Mouse (Mus musculus) ovary, postnatal 14 days (tissue): ENCODE measurements around the gene Fmnl2.

Experiments used
- DNase-seq: peaks from one replicate; pipeline ENCODE4 v3.0.0; 2022; ENCODE audit warnings: low spot score

Fmnl2 gene

DNA sequence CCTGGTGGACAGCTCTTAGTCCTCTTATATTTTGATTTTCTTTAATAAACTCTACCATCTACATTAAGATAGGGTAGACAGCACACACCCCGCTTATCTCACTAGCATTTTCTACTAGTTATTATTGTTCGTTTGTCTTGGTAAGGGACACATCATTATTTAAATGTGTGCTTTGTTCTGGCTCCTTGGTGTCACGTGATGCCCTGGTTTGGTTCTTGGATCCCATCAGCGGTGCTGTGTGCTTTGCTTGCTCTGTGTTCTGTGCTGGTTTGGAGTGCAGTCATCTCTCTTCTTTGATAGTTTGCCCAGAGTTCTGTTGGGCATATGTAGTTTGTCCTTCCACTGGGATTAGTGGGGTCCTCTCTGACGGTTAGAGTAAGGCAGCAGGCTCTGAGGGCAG is 57.9 kb downstream of the Fmnl2 start:
- no peak for DNase-seq

DNA sequence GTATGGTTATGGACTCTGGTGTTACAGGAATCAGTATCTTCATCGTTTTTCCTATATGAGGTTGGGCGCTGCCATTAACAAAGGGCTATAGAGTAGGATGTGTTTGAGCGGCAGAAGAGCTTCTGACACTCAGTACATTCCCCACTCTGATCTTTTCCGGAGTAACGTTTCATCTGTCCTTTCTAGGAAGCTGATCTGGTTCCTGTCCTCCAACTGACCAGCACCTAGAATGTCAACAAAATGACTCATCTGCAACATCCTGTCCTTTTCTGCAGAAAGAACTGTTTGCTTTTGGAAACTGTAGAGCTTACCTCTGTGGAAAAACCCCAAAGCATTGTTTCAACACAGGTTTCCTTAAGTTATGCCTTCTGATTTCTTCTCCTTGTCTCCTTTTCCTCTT is 60.4 kb downstream of the Fmnl2 start:
- DNase-seq = no peak

DNA sequence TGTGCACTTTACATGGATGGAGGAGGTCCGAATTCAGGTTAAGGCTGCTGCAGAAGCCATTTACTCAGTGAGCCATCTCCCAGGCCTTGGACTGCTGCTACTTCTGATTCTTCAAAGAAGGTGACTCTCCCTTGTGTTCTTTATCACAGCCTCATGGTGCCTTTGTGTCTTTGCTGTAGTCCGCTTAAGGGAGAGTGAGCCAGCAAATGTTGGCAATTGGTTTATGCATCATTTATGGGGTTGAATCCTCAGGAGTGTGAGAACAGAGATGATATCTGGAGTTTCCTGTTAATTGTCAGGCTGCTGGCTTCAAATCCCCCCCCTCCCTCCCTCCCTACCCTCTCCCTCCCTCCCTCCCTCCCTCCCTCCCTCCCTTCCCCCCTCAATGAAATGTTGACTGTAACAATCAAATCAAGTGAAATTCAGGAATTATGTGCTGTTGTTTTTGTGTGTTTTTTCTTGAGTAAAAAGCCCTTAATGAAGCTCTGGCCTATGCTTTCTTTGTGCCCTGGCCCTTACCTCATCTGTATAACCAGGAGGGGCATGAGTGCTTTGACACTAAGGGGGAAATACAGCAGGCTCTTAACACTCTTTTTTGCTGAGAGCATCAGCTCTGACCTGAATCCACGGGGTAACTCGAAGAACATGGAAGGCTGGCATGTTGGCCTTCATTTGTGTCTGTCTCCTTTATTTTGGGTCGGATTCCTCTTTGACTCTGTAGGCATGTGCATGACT is 63.2 kb downstream of the Fmnl2 start:
- DNase-seq = no peak

DNA sequence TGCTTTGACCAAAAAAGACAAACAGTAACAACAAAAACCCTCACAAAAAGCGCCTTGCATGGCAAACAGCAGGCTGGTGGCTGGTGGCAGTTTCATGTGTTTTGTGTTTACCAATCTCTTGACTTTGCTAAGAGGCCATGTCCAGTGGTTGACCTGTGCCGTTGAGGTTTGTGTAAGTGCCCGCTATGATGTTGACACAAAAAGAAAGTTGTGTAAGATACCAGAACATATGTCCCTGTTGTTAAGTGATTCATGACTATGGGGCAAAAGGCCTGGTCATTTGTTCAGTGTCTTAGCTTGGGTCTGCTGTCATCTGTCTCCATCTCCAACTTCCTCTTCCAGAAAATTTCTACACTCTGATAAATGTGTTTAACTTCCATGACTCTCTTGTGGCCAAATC is 67.4 kb downstream of the Fmnl2 start:
- DNase-seq = no peak

DNA sequence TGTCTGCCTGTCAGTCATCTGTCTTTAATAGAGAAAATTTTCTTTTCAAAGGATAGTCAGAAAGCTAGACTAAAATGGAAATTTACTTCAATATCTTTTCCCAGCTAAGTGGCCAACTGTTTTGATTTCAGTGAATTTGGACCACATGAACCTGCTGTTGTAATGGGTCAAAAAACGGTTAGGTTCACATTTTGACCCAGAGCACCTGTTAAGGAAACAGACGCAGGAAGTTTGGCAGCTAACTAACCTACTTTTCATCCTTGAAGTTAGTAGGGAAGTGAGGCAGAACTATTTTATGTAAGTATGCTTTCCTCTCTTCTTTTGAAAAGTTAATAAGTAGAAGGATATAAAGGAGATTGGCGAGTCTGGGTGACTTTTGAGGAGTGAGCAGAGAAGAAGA is 69.7 kb downstream of the Fmnl2 start:
- no peak for DNase-seq

DNA sequence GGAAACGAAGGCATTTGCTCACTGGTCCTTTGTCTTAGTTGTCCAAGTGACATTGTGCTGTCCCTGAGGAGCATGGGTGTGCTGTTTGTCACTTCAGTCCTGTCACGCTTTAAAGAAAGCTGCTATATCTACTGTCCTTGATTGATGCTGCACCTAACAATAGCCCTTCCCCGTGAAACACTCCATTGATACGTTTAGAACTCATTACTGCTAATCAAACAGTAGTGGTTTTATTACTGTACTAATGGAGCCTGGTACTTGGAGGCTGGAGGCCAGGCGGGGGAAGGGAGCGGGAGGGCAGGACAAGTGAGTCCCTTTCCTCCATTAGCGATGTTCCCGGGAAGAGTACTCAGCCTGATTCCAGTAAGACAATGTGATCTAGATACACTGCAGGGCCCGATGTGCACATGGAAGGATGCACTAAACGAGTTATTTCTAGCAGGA is 70.2 kb downstream of the Fmnl2 start:
- no peak for DNase-seq

DNA sequence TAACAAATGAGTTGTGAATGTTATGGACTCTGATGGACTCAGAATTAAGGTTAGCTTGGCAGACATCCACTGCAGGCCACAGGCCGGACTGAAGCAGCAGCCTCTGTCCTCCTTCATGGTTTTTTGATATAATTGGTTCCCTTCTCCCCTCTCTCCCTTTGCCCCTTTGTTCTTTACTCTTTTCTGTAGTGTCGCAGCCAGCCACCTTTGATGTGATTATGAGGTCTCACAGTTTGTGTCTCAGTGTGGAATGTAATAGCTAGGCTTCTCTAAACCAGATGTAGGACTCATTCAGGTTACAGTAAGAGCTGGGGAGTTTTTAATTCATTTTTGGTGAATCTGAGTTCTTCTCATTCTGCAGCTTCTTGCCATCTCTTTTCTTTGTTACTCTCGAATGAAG is 70.7 kb downstream of the Fmnl2 start:
- no peak for DNase-seq

DNA sequence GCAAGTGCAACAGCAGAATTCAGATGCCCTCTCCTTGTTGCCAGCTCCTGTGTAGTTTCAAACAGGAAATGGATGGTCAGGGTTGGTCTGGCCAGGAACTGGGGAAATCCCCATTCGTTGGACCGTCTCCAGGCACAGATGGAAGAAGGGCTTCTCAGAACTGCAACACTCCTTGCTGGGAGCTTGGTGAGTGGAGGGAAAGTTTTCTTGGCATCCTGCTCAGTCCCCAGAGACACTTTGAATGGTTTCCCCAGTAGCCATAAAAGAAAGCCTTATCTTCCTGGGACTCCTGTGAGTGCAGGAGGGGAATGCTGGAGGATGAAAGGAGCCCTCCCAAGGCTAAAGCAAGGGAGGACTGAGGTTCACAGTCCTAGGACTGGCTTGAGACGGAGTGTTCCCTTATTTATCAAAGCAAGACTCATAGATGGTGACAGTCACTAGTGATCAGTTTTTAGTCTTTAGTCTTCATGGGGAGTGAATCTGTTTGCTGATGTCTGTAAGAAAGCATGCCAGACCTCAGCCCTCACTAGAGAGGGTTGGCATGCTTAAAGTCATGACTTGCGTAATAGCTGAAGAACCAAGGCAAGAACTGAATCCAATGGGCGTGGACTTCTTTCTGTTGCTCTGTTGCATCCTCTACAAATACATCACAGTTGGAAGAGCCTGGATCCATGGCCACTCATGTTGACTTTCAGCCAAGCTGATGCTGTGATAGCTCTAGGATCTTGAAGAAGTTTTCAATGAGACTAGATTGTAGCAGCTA is 72.6 kb downstream of the Fmnl2 start:
- DNase-seq = peak; percentile 32

DNA sequence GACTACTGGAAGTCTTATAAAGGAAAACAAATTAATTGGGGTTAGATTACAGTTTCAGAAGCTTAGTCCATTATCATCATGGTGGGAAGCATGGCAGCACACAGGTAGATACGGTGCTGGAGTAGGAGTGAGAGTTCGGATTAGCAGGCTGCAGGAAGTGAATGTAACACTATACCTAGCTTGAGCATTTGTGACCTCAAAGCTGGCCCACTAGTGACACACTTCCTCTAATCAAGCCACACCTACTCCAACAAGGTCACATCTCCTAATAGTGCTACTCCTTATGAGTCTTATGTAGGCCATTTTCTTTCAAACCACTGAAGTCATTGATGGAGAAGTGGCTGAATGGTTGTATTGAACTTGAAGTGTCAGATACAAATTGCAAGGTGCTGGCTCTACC is 73.7 kb downstream of the Fmnl2 start:
- no peak for DNase-seq

DNA sequence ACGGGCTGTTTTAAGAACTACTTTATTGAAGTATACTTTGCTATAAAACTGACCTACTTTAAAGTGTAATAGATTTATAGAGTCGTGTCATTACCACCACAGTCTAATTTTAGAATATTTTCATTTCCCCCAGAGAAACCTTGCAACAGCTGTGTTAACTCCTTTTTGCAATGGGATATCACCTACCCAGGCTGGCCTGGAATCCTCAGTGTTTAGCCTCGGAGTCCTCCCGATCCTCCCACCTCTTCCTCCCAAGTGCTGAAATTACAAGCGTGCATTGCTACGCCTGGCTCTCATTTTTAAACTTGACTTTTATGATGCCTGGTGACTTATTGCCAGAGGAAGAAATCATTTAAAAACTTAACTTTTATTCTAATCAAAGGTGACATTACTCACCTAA is 78.2 kb downstream of the Fmnl2 start:
- no peak for DNase-seq

DNA sequence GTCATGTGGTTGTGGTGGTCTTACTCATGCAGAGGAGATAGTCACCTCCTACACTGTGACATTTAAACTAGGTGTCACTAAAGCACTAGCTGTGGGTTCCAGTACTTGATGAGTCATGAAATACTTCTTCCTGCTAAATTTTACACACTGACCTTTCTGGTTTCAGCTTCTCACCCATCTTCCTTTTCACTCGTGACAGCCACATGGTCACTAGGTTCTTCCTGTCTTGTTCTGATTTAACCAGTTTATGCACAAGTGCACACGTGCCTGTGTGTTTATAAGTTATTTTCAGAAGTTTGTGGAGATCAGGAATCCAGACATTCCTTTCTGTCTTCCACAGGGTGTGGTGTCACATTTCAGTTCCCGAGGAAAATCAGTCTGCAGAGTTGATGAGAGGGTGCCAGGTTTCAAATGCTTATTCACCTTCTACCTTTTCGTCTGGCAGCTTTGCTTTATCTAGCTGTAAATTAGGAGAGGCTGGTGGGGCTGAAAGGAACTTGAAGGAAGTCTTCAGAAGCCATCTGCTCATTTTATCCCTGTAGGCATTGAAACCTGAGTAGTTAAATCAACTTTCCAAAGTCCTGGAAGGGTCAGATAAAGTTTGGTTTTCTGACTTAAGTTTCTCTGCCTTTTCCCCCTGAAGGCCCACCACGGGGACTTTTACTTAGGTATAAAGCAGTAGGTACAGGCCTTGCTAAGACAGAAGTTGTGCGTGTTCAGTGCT is 80.9 kb downstream of the Fmnl2 start:
- DNase-seq = no peak

DNA sequence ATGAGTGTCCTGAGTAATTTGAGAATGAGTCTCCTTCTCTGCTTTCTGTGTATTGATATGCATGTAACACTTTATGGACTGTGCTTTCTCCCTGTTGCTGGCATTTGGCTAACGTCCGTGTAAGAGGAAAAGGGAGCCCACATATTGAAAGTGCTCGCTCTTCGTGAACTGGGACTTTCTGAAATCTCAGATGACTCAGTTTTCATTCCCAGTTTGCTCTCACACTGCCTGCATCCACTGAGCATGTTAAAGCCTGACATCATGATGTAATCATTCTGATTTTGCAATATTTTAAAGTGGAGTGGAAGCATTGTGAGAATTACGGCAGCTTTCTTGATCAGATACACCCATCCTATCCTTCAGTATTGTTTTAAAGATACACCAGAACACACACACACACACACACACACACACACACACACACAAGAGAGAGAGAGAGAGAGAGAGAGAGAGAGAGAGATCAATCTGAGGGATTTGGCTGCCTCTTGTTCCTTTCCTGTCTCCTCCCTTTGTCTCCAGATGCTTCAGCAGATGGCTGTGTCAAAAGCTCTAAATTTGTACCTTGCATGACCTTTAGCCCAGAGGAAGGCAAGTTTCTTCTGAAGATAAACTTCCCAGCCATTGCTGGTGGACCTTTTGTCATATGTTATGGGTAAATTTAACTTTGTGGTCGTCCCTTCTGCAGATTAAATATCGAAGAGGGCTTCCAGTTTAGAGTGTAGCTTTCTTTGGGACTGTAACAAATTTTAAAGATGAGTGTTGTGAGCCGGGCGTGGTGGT is 86.2 kb downstream of the Fmnl2 start:
- DNase-seq = no peak

DNA sequence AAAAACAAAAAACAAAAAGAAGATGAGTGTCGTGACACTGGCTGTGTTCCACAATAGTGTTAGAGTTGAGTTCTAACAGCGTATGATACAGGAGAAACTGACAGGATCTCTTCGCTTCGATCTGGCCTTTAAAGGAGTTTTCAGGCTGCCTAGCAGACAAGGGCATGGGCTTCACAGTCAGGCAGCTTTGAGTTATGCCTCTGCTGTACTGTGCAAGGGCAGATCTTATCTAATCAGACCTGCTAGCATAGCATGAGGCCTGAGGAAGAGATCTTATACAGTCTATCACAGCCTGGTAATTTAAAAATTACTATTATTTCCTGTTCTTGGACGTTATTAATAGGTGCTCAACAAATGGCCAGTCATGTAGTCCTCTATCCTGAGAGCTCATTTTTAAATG is 86.9 kb downstream of the Fmnl2 start:
- no peak for DNase-seq

DNA sequence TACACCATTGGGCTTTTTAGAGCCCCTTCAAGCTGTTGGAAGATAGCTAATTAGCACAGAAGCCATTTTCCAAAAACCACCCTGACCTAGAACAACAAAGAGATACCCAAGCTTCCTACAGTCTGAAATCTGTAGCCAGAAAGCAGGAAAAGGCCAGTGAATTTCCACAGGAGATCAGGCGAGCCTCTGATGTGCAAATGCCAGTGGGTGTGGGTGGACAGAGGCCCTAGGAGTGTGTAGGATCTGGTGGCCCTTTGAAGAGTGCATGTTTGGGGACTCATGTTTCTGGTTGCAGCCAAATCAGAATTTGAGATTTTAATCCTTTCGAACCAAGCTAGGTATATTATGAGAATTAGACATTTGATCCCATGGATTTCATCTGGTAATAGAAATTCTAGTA is 88.4 kb downstream of the Fmnl2 start:
- DNase-seq = no peak

DNA sequence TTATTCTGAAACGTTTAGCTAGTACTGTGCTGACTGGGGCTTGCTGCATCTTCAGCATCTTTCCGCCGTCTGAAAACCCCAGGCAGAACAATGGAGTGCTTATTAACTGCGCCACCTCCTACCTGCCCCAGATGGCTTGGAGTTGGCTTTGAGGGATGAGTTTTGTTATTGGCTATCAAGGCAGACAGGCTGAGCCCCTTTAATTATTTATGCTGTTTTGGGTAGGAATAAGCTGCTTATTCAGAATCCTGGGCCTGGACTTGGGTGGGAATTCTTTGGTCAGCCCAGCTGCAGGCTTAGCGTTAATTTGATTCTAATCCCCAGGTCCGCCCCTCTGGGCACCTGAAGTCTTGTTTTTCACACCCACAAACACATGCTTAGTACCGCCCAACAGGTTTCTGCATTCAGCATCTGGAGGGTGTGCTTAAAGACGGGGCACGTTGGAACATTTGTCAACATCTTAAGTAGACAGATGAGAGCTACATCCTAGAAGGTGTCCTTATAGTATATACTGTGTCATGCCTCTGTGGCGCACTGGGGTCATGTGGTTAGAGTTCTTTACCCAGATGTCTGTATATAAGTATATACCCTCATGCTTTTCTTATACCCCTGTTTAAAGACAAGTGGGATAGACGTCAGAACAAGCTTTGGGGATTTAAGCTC is 89.0 kb downstream of the Fmnl2 start:
- no peak for DNase-seq

DNA sequence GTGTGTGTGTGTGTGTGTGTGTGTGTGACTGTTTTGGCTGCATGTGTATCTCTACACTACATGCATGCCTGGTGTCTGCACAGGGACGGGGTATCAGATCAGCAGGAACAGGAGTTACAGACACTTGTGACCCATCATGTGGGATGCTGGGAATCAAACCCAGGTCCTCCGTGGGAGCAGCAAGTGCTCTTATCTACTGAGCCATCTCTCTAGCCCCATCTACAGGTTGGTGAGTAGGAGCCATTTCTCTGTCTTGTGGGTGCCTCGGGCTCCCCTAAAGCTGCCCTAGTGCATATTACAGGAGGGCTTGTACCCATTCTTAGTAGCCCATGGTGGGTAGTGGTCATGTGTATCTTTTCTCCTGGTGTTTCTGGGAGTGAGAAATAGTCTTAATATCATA is 90.7 kb downstream of the Fmnl2 start:
- no peak for DNase-seq

DNA sequence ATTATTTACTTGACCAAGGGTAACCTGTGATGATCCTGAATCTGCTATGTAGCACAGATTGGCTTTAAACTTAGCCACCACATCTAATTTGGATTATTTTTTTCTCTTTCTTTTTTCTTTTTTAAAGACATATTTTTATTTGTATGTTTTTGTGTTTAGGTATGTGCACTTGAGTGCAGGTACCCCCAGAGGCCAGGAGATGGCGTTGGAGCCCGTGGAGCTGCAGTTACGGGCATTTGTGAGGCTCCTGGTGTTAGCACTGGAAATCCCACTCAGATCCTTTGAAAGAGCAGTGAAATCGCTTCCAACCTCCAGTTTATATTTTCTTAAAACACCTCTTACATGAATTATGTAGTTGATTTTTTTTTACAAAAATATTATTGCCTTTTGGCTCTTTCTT is 91.9 kb downstream of the Fmnl2 start:
- no peak for DNase-seq

DNA sequence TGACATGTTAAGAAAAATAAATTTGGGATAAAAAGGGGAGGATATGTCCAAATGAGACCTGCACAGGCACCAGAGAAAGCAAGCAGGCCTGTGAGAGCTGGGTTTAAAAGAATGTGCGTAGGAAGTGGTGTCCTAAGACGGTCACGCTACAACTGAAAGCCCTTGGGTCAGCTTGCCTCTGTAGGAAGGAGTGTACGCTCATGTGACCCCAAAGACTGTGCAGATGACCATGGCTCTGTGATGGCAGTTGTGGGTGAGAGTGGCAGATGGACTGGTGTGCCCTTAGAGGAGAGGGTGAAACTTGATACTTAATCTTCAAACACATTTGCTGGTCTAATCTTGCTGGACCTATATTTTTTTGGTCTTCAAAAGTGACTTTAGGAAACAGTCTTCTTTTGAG is 92.6 kb downstream of the Fmnl2 start:
- DNase-seq = no peak

DNA sequence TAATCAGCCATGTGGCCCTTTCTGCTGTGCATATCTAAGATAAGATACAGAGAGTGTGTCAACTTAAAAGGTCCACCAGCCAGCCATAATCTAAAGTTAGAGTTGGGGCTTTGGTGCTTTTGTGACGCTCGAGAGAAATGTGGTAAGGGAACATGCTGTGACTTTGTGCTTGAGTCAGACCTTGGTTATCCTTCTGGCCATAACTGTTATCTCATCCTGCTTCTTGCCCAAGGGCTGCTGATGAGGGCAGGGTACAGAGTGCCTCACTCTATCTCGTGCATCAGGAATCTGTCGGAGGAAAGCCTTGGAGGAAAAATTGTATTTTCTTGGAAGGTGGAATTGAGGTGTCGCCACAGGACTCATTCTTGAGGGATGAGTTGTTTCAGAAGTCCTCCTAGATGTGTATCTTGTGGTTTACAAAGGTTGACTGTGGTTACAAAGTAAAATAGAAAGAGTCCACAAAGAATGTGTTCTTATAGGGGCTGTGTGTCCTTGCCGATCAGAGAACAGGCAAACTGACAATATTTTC is 94.6 kb downstream of the Fmnl2 start:
- DNase-seq = no peak

DNA sequence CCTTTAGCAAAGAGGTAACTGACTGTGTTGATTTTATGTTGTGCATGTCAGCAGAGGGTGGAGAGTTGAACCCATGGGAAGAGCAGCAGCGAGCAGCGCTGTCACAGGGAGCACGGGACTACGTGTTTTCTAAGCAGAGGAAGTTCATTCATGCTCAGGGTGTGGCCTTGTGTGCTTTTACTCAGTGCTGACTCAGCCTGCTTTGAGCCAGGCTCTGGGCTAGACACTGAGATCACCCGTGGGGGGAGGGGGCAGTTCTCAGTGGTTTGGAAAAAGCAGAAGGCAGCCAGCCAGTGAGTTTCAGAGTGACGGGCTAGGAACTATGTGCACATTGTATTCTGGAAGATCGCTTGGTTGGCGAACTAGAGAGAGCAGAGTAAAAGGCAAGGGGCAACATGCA is 97.4 kb downstream of the Fmnl2 start:
- peak; percentile 27 for DNase-seq

DNA sequence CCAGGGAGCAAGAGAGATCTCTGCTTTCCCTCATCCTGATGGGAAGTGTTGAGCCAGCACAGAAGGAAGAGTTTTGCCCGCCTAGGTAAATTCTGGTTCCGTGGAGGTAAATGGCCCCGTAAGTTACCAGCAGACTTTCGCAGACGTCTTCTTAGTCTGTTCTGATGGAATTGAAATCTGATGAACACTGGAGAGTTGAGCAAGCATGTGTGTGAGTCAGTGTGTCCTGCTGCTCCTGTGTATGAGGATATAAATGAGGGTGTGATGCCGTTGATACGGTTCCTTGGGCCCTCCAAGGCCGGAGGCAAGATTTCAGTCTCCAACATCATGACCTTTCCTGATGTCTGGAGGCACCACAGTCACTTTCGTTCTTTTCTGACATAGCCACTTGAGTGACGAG is 98.2 kb downstream of the Fmnl2 start:
- DNase-seq = no peak
